Mouse (Mus musculus) intestine, embryonic 16.5 days (tissue): ENCODE results near the gene Smtnl2. TPM values are rescaled to one million over a fixed set of nuclear protein-coding genes. Genes with fewer than 3 reads are reported as not detected.

Experiments
- ATAC-seq: fragments of 200-750 bp; cut with Nextera tagmentation; 2 replicates; pipeline ENCODE4 v1.8.0; 2017; ENCODE audit warnings: moderate TSS enrichment, moderate library complexity
- H3K27ac ChIP-seq: fragments of 300-500 bp; sonication (generic); 2 replicates; pipeline ENCODE4 v1.5.1; 2014; ENCODE audit warnings: mild to moderate bottlenecking, low read length
- H3K27me3 ChIP-seq: fragments of 300-500 bp; sonication (generic); replicated peaks from 2 replicates; pipeline ENCODE4 v1.6.1; 2014; ENCODE audit warnings: low read length, control low read depth, mixed read lengths; ENCODE audit not compliant: control insufficient read depth, insufficient read depth
- H3K36me3 ChIP-seq: fragments of 300-500 bp; sonication (generic); 2 replicates; pipeline ENCODE4 v1.6.1; 2014; ENCODE audit warnings: low read length, control low read depth; ENCODE audit not compliant: control insufficient read depth, insufficient read depth
- H3K4me1 ChIP-seq: fragments of 300-500 bp; sonication (generic); 2 replicates; pipeline ENCODE4 v1.6.1; 2014; ENCODE audit warnings: low read length, control low read depth, mixed read lengths; ENCODE audit not compliant: control insufficient read depth, insufficient read depth
- H3K4me2 ChIP-seq: fragments of 300-500 bp; sonication (generic); 2 replicates; pipeline ENCODE4 v1.6.1; 2014; ENCODE audit warnings: low read depth, low read length, control low read depth
- H3K4me3 ChIP-seq: fragments of 300-500 bp; sonication (generic); 2 replicates; pipeline ENCODE4 v1.5.1; 2014; ENCODE audit warnings: mild to moderate bottlenecking, low read length
- H3K9ac ChIP-seq: fragments of 300-500 bp; sonication (generic); 2 replicates; pipeline ENCODE4 v1.6.1; 2014; ENCODE audit warnings: low read depth, low read length
- H3K9me3 ChIP-seq: fragments of 300-500 bp; sonication (generic); 2 replicates; pipeline ENCODE4 v1.6.1; 2016; ENCODE audit warnings: low read length, control low read depth; ENCODE audit not compliant: control insufficient read depth
- WGBS: fragments of 180-500 bp; shearing (Covaris S2); extraction: QIAGEN DNeasy Blood & Tissue Kit; methylation state at CpG from one replicate; pipeline ENCODE4 v1.1.7; 2014; 5-methylcytosine and 5-hydroxymethylcytosine counted together
- polyA plus RNA-seq: library from polyadenylated mRNA; unstranded; fragments of >200 nt; fragmentation: Nextera tagmentation; extraction: Ambion mirVana; gene quantifications from 2 replicates; pipeline ENCODE4 v1.2.1, GENCODE M21; 2015

Gene Smtnl2
- polyA plus RNA-seq, 1 experiment from 2014 or later, result 28.9 TPM

- no peak overlapping the region; the same call in 1 of the 2 replicates for H3K9ac ChIP-seq
- H3K4me2 ChIP-seq, result no peak overlapping the region
- H3K9me3 ChIP-seq, result no peaks in the 10 kb centered on the region
- peak overlapping the region; percentile 67 for H3K27ac ChIP-seq
- no peaks in the 10 kb centered on the region for H3K27me3 ChIP-seq
- WGBS, result 60% methylated on average over 7 of the region's 7 CpGs
- peaks cover 16% of the 10 kb centered on the region for H3K4me1 ChIP-seq
- ATAC-seq, result peak; percentile 64
- H3K36me3 ChIP-seq, result peaks cover 4% of the 10 kb centered on the region; the same call in 1 of the 2 replicates
- no peak overlapping the region for H3K4me3 ChIP-seq
Measured at GRCm38 (mm10) chr11:72396621-72397020, 14.9 kb downstream of the Smtnl2 start.

GRCm38 (mm10) chr11:72395652-72396051 is 15.9 kb downstream of the Smtnl2 start:
- no peak for ATAC-seq
- 73% methylated on average over 6 of the region's 6 CpGs for WGBS
- Histone ChIP-seq H3K27me3 (no peaks in the 10 kb centered on the region), H3K36me3 (peaks cover 4% of the 10 kb centered on the region; the same call in 1 of the 2 replicates), H3K9me3 (no peaks in the 10 kb centered on the region), H3K4me2 (no peak overlapping the region), H3K4me1 (peaks cover 16% of the 10 kb centered on the region), H3K4me3 (no peak overlapping the region), H3K27ac (no peak overlapping the region), H3K9ac (no peak overlapping the region)

GRCm38 (mm10) chr11:72394694-72395093 is 16.8 kb downstream of the Smtnl2 start:
- Histone ChIP-seq H3K36me3 (peaks cover under 1% of the 10 kb centered on the region; the same call in 1 of the 2 replicates), H3K27ac (no peak overlapping the region), H3K4me2 (no peak overlapping the region), H3K9ac (peak overlapping the region; percentile 7; the same call in 1 of the 2 replicates), H3K4me3 (no peak overlapping the region), H3K27me3 (no peaks in the 10 kb centered on the region), H3K4me1 (peaks cover 16% of the 10 kb centered on the region), H3K9me3 (no peaks in the 10 kb centered on the region)
- 85% methylated on average over 2 of the region's 2 CpGs for WGBS
- ATAC-seq, result no peak

- Histone ChIP-seq H3K4me2 (no peak overlapping the region), H3K9me3 (no peaks in the 10 kb centered on the region), H3K27me3 (no peaks in the 10 kb centered on the region), H3K4me1 (peaks cover 16% of the 10 kb centered on the region), H3K36me3 (no peaks in the 10 kb centered on the region; the same call in 1 of the 2 replicates), H3K9ac (no peak overlapping the region), H3K27ac (no peak overlapping the region), H3K4me3 (no peak overlapping the region)
- WGBS, result 43% methylated on average over 5 of the region's 5 CpGs
- ATAC-seq, result peak; percentile 32; the same call in 1 of the 2 replicates
Measured at GRCm38 (mm10) chr11:72393669-72394068, 17.8 kb downstream of the Smtnl2 start.

GRCm38 (mm10) chr11:72393243-72393642 is 18.3 kb downstream of the Smtnl2 start:
- no peak overlapping the region for H3K9ac ChIP-seq
- no peak overlapping the region for H3K4me3 ChIP-seq
- no peak for ATAC-seq
- H3K4me2 ChIP-seq, result no peak overlapping the region
- no peaks in the 10 kb centered on the region for H3K27me3 ChIP-seq
- H3K36me3 ChIP-seq, result no peaks in the 10 kb centered on the region; the same call in 1 of the 2 replicates
- WGBS, result 86% methylated on average over 3 of the region's 3 CpGs
- H3K4me1 ChIP-seq, result peaks cover 16% of the 10 kb centered on the region
- H3K27ac ChIP-seq, result no peak overlapping the region
- no peaks in the 10 kb centered on the region for H3K9me3 ChIP-seq

GRCm38 (mm10) chr11:72391181-72391580 is 20.3 kb downstream of the Smtnl2 start:
- no peaks in the 10 kb centered on the region for H3K27me3 ChIP-seq

GRCm38 (mm10) chr11:72389407-72390142 is 21.9 kb downstream of the Smtnl2 start:
- no peaks in the 10 kb centered on the region; the same call in 1 of the 2 replicates for H3K36me3 ChIP-seq
- no peak overlapping the region for H3K4me3 ChIP-seq
- no peak overlapping the region for H3K9ac ChIP-seq
- H3K27me3 ChIP-seq, result no peaks in the 10 kb centered on the region
- WGBS, result 82% methylated on average over 7 of the region's 7 CpGs
- no peak overlapping the region for H3K4me2 ChIP-seq
- H3K27ac ChIP-seq, result no peak overlapping the region
- H3K9me3 ChIP-seq, result peaks cover 5% of the 10 kb centered on the region; the same call in 1 of the 2 replicates
- H3K4me1 ChIP-seq, result no peaks in the 10 kb centered on the region
- no peak for ATAC-seq

More at GRCm38 (mm10) chr11:72391181-72391580, 20.3 kb downstream of the Smtnl2 start:
- Histone ChIP-seq H3K27ac (no peak overlapping the region), H3K4me3 (no peak overlapping the region), H3K9me3 (peaks cover 5% of the 10 kb centered on the region; the same call in 1 of the 2 replicates), H3K36me3 (no peaks in the 10 kb centered on the region; the same call in 1 of the 2 replicates), H3K4me2 (no peak overlapping the region), H3K4me1 (peaks cover 2% of the 10 kb centered on the region; the same call in 1 of the 2 replicates), H3K9ac (no peak overlapping the region)
- 91% methylated on average over 13 of the region's 13 CpGs for WGBS
- no peak for ATAC-seq

GRCm38 (mm10) chr11:72388113-72388529 is 23.4 kb downstream of the Smtnl2 start:
- H3K4me3 ChIP-seq, result no peak overlapping the region

GRCm38 (mm10) chr11:72379351-72379750 is 32.2 kb downstream of the Smtnl2 start:
- no peak for ATAC-seq
- Histone ChIP-seq H3K4me3 (no peak overlapping the region), H3K9ac (no peak overlapping the region), H3K27ac (no peak overlapping the region), H3K4me1 (no peaks in the 10 kb centered on the region), H3K4me2 (no peak overlapping the region), H3K9me3 (no peaks in the 10 kb centered on the region), H3K36me3 (no peaks in the 10 kb centered on the region), H3K27me3 (no peaks in the 10 kb centered on the region)
- WGBS, result 75% methylated on average over 4 of the region's 4 CpGs

More at GRCm38 (mm10) chr11:72388113-72388529, 23.4 kb downstream of the Smtnl2 start:
- H3K9ac ChIP-seq, result no peak overlapping the region
- no peaks in the 10 kb centered on the region for H3K27me3 ChIP-seq
- ATAC-seq, result no peak
- no peaks in the 10 kb centered on the region for H3K4me1 ChIP-seq
- H3K9me3 ChIP-seq, result peaks cover 5% of the 10 kb centered on the region; the same call in 1 of the 2 replicates
- WGBS, result 95% methylated on average over 6 of the region's 6 CpGs
- H3K4me2 ChIP-seq, result no peak overlapping the region
- H3K27ac ChIP-seq, result no peak overlapping the region
- H3K36me3 ChIP-seq, result no peaks in the 10 kb centered on the region; the same call in 1 of the 2 replicates
